Mouse (Mus musculus): ENCODE data around the gene Fam181a.

DNA sequence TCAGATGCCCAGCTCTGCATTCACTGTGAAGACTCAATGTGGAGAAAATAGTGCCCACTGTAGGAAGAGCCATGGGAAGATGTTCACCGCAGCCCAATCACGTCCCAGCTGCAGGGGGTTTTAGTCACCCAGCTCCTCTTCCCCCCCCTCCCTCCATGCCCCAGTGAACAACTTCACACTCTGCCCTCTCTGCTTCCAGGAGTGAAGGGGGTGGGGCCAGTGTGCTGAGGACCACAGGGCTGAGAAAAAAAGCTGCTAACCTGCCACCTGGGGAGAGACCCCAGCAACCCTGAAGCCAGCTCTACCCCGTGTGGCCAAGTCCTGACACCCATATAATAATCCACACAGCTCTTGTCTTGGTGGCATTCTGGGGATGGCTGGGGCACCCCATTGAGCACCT lies 44.2 kb upstream of the Fam181a start:
- TF ChIP-seq CTCF (IDR thresholded peaks at IDR 0.05): no peak
- TF ChIP-seq EP300 (IDR thresholded peaks at IDR 0.05): no peak
